Mouse (Mus musculus): ENCODE measurements around the gene Olfr701.

Gene Olfr701

GRCm38 (mm10) chr7:106813829-106814228 lies at the start of gene Olfr701:
Olfr701 (plus strand) TSS chr7:106814129.
- DNase-seq (ENCODE audit: extremely low read depth, low read depth, low spot score) = no peak

GRCm38 (mm10) chr7:106788330-106788729 lies 25.6 kb upstream of the Olfr701 start:
- DNase-seq (ENCODE audit: extremely low read depth, low read depth, low spot score) = no peak

- no peak for DNase-seq (ENCODE audit: extremely low read depth, low read depth, low spot score)
Measured at GRCm38 (mm10) chr7:106793098-106793497, 20.8 kb upstream of the Olfr701 start, which contains the start of gene Olfr699. Olfr699 (minus strand) TSS chr7:106793198.

- DNase-seq (ENCODE audit: extremely low read depth, low read depth, low spot score) = no peak
Measured at GRCm38 (mm10) chr7:106808734-106809133, 5.2 kb upstream of the Olfr701 start, which contains the start of gene Olfr700. Olfr700 (minus strand) TSS chr7:106808834.

GRCm38 (mm10) chr7:106815775-106816174 lies 1.8 kb downstream of the Olfr701 start:
- DNase-seq (ENCODE audit: extremely low read depth, low read depth, low spot score) = no peak

GRCm38 (mm10) chr7:106818414-106818813 lies 4.5 kb downstream of the Olfr701 start:
- DNase-seq (ENCODE audit: extremely low read depth, low read depth, low spot score) = no peak

GRCm38 (mm10) chr7:106833793-106834192 lies 19.9 kb downstream of the Olfr701 start, which contains the start of gene Olfr702:
Olfr702 (minus strand) TSS chr7:106833893.
- DNase-seq (ENCODE audit: extremely low read depth, low read depth, low spot score) = no peak

GRCm38 (mm10) chr7:106843060-106843459 lies 29.1 kb downstream of the Olfr701 start, which contains the start of gene Olfr703:
Olfr703 (plus strand) TSS chr7:106843360.
- DNase-seq (ENCODE audit: extremely low read depth, low read depth, low spot score) = no peak

- no peak for DNase-seq (ENCODE audit: extremely low read depth, low read depth, low spot score)
Measured at GRCm38 (mm10) chr7:106862885-106863284, 49.0 kb downstream of the Olfr701 start, which contains the start of gene Olfr704. Olfr704 (plus strand) TSS chr7:106863185.

All from fat pad, adult 2 months (tissue).